ENCODE assay signal across 9 mouse cellular contexts in the genomic region with DNA sequence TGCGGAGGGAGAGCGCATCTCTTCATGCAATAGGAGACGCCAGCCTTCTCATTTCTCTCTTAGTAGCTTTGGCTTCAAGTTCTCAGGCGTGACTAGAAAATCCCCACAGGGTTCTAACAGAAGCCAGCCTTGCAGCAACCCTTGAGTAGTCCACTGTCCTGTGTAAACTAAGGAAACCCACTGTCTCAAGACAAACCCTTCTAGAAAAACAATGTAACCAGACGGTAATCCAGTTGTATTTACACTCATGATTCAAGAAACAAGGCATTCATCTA. TPM values are rescaled to one million over a fixed set of nuclear protein-coding genes. Genes with fewer than 3 reads are reported as not detected.
DNase-seq lines count a peak whose midpoint lies in the region; ATAC-seq and TF ChIP-seq lines count a peak whose summit lies in the region.
"Had no signal": no experiment of that assay in that cellular context is flagged by ENCODE, and none has a peak within 500 bp of the region (broad histone marks: within the 10 kb centered on the region; RNA-seq: fewer than 3 reads in every experiment).

No protein-coding gene starts in this region.

- ATAC-seq in hindbrain, postnatal 0 days = no peak
- ATAC-seq in hindbrain, embryonic 14.5 days (ENCODE audit: low FRiP score) = no peak
- ATAC-seq in lung, embryonic 16.5 days (ENCODE audit: low read depth) = peak; percentile 19; the same call in 1 of the 2 replicates
- ATAC-seq in activated CD4-positive, CD25-positive, alpha-beta regulatory T cell, adult 4 months = no peak
- ATAC-seq in midbrain, embryonic 15.5 days (replicated peaks) = no peak

- TF ChIP-seq CTCF in hindbrain, postnatal 0 days (IDR thresholded peaks at IDR 0.05; ENCODE audit: low read depth) = no peak
- TF ChIP-seq CTCF in bone marrow macrophage, adult 2 months (IDR thresholded peaks at IDR 0.05; ENCODE audit: low read depth, low read length) = no peak

- no peaks in the 10 kb centered on the region for H3K9me3 ChIP-seq in hindbrain, postnatal 0 days (ENCODE audit: low read length)
- no peaks in the 10 kb centered on the region for H3K9me3 ChIP-seq in hindbrain, embryonic 14.5 days (ENCODE audit: control insufficient read depth, low read length)
- H3K9me3 ChIP-seq in lung, embryonic 16.5 days (ENCODE audit: control insufficient read depth, low read length) = no peaks in the 10 kb centered on the region
- H3K9me3 ChIP-seq in midbrain, embryonic 15.5 days = no peaks in the 10 kb centered on the region

- peak overlapping the region; percentile 5 for H3K4me2 ChIP-seq in hindbrain, postnatal 0 days (ENCODE audit: low read depth, low read length)
- H3K4me2 ChIP-seq in hindbrain, embryonic 14.5 days (replicated peaks) = no peak overlapping the region
- H3K4me2 ChIP-seq in lung, embryonic 16.5 days (ENCODE audit: low read depth, low read length) = peak overlapping the region; percentile 53
- no peak overlapping the region for H3K4me2 ChIP-seq in midbrain, embryonic 15.5 days

- H3K36me3 ChIP-seq in hindbrain, postnatal 0 days (ENCODE audit: insufficient read depth, low read length) = no peaks in the 10 kb centered on the region
- H3K36me3 ChIP-seq in hindbrain, embryonic 14.5 days (replicated peaks; ENCODE audit: control insufficient read depth, insufficient read depth) = no peaks in the 10 kb centered on the region
- no peaks in the 10 kb centered on the region for H3K36me3 ChIP-seq in lung, embryonic 16.5 days (ENCODE audit: control insufficient read depth, insufficient read depth, low read length)
- H3K36me3 ChIP-seq in midbrain, embryonic 15.5 days (replicated peaks) = no peaks in the 10 kb centered on the region

- 74% methylated on average over 5 of the region's 5 CpGs for WGBS in hindbrain, postnatal 0 days
- WGBS in hindbrain, embryonic 14.5 days = 84% methylated on average over 5 of the region's 5 CpGs
- 61% methylated on average over 5 of the region's 5 CpGs for WGBS in lung, embryonic 16.5 days
- 81% methylated on average over 5 of the region's 5 CpGs for WGBS in midbrain, embryonic 15.5 days

- no peak overlapping the region for H3K4me3 ChIP-seq in hindbrain, postnatal 0 days (ENCODE audit: low read length)
- H3K4me3 ChIP-seq in hindbrain, embryonic 14.5 days (replicated peaks; ENCODE audit: low read length) = no peak overlapping the region
- H3K4me3 ChIP-seq in bone marrow macrophage, adult 2 months (ENCODE audit: insufficient read depth, low read length) = peak overlapping the region; percentile 42
- peak overlapping the region; percentile 24 for H3K4me3 ChIP-seq in lung, embryonic 16.5 days (ENCODE audit: low read length)
- H3K4me3 ChIP-seq in midbrain, embryonic 15.5 days = no peak overlapping the region

- no peak overlapping the region for H3K9ac ChIP-seq in hindbrain, postnatal 0 days (replicated peaks; ENCODE audit: low read length)
- H3K9ac ChIP-seq in hindbrain, embryonic 14.5 days = no peak overlapping the region
- 0 out of 2 replicates have a peak overlapping the region, but pooled peaks have one; percentile 12 for H3K9ac ChIP-seq in lung, embryonic 16.5 days (ENCODE audit: low read length)
- no peak overlapping the region for H3K9ac ChIP-seq in midbrain, embryonic 15.5 days

- no peaks in the 10 kb centered on the region for H3K4me1 ChIP-seq in hindbrain, postnatal 0 days (ENCODE audit: insufficient read depth, low read length)
- H3K4me1 ChIP-seq in hindbrain, embryonic 14.5 days (replicated peaks; ENCODE audit: control insufficient read depth, insufficient read depth, low read length) = no peaks in the 10 kb centered on the region
- H3K4me1 ChIP-seq in bone marrow macrophage, adult 2 months (ENCODE audit: control insufficient read depth, insufficient read depth, low read length) = peaks cover 13% of the 10 kb centered on the region
- no peaks in the 10 kb centered on the region; the same call in 1 of the 2 replicates for H3K4me1 ChIP-seq in lung, embryonic 16.5 days (replicated peaks; ENCODE audit: control insufficient read depth, insufficient read depth, low read length)
- H3K4me1 ChIP-seq in midbrain, embryonic 15.5 days = no peaks in the 10 kb centered on the region

- H3K27me3 ChIP-seq in hindbrain, postnatal 0 days (ENCODE audit: insufficient read depth, low read length) = no peaks in the 10 kb centered on the region
- H3K27me3 ChIP-seq in hindbrain, embryonic 14.5 days (ENCODE audit: control insufficient read depth, insufficient read depth, low read length) = no peaks in the 10 kb centered on the region
- H3K27me3 ChIP-seq in lung, embryonic 16.5 days (ENCODE audit: control insufficient read depth, insufficient read depth, low read depth, low read length) = no peaks in the 10 kb centered on the region
- H3K27me3 ChIP-seq in midbrain, embryonic 15.5 days (replicated peaks) = no peaks in the 10 kb centered on the region

- TF ChIP-seq POLR2A in bone marrow macrophage, adult 2 months (IDR thresholded peaks at IDR 0.05; ENCODE audit: borderline replicate concordance, low read depth, low read length) = no peak

- no peak overlapping the region for H3K27ac ChIP-seq in hindbrain, postnatal 0 days
- H3K27ac ChIP-seq in hindbrain, embryonic 14.5 days = no peak overlapping the region
- no peak overlapping the region for H3K27ac ChIP-seq in bone marrow macrophage, adult 2 months (ENCODE audit: insufficient read depth, low read depth, low read length)
- peak overlapping the region; percentile 35; the same call in 1 of the 2 replicates for H3K27ac ChIP-seq in lung, embryonic 16.5 days (ENCODE audit: low read length)
- no peak overlapping the region for H3K27ac ChIP-seq in midbrain, embryonic 15.5 days

- no peak for DNase-seq in hindbrain, postnatal 0 days (ENCODE audit: low spot score)
- DNase-seq in hindbrain, embryonic 14.5 days (ENCODE audit: low spot score) = no peak
- DNase-seq in 416B (ENCODE audit: low read depth) (peak; percentile 33), MN1 (ENCODE audit: low spot score) (no peak)
- DNase-seq: adrenal gland, postnatal 25 days had no signal

RNA-seq across cellular contexts. Expression of a gene that starts 20.5 kb away (rescaled TPM):
- total RNA-seq in hindbrain, postnatal 0 days (2014; rRNA removed) = 79.3 and 88.1 TPM in 2 replicates
- polyA plus RNA-seq in hindbrain, postnatal 0 days (2015; fragmentation: Nextera tagmentation; extraction: Ambion mirVana) = 74.2 and 74.7 TPM in 2 replicates
- polyA plus RNA-seq in hindbrain, embryonic 14.5 days (2014; fragmentation: Nextera tagmentation; extraction: Ambion mirVana) = 89.6 and 103 TPM in 2 replicates
- 46.5 and 47.2 TPM in 2 replicates for polyA plus RNA-seq in bone marrow macrophage, adult 2 months (2012; ENCODE audit: insufficient read depth, insufficient read length, missing spikeins)
- polyA plus RNA-seq in lung, embryonic 16.5 days (2015; fragmentation: Nextera tagmentation; extraction: Ambion mirVana) = 72.5 and 73.5 TPM in 2 replicates
- 10 to 100 TPM; 56.8 to 64.1 TPM for polyA plus RNA-seq in activated CD4-positive, CD25-positive, alpha-beta regulatory T cell, adult 4 months (2017; shearing (Covaris generic))
- 77.2 and 77.4 TPM in 2 replicates for polyA plus RNA-seq in midbrain, embryonic 15.5 days (2015; fragmentation: Nextera tagmentation; extraction: Ambion mirVana)

RNA-seq across cellular contexts. Expression of a gene that starts 23.3 kb away (rescaled TPM):
- total RNA-seq in hindbrain, postnatal 0 days (2014; rRNA removed) = 0.11 TPM in 1 of 2 replicates, not detected in the other
- 0.15 TPM in 1 of 2 replicates, not detected in the other for polyA plus RNA-seq in hindbrain, postnatal 0 days (2015; fragmentation: Nextera tagmentation; extraction: Ambion mirVana)
- not detected in 2 replicates for polyA plus RNA-seq in hindbrain, embryonic 14.5 days (2014; fragmentation: Nextera tagmentation; extraction: Ambion mirVana)
- 33.5 and 34.6 TPM in 2 replicates for polyA plus RNA-seq in bone marrow macrophage, adult 2 months (2012; ENCODE audit: insufficient read depth, insufficient read length, missing spikeins)
- 2.0 and 2.6 TPM in 2 replicates for polyA plus RNA-seq in lung, embryonic 16.5 days (2015; fragmentation: Nextera tagmentation; extraction: Ambion mirVana)
- under 1 TPM in 1 of 2 experiments, not detected in 1; 0.56 TPM for polyA plus RNA-seq in activated CD4-positive, CD25-positive, alpha-beta regulatory T cell, adult 4 months (2017; shearing (Covaris generic))
- polyA plus RNA-seq in midbrain, embryonic 15.5 days (2015; fragmentation: Nextera tagmentation; extraction: Ambion mirVana) = 0.06 TPM in 1 of 2 replicates, not detected in the other

RNA-seq across cellular contexts. Expression of a gene that starts 26.4 kb away (rescaled TPM):
- 3.5 and 4.7 TPM in 2 replicates for total RNA-seq in hindbrain, postnatal 0 days (2014; rRNA removed)
- 3.9 and 4.0 TPM in 2 replicates for polyA plus RNA-seq in hindbrain, postnatal 0 days (2015; fragmentation: Nextera tagmentation; extraction: Ambion mirVana)
- 3.3 and 5.2 TPM in 2 replicates for polyA plus RNA-seq in hindbrain, embryonic 14.5 days (2014; fragmentation: Nextera tagmentation; extraction: Ambion mirVana)
- not detected in 2 replicates for polyA plus RNA-seq in bone marrow macrophage, adult 2 months (2012; ENCODE audit: insufficient read depth, insufficient read length, missing spikeins)
- polyA plus RNA-seq in lung, embryonic 16.5 days (2015; fragmentation: Nextera tagmentation; extraction: Ambion mirVana) = 30.2 and 31.6 TPM in 2 replicates
- polyA plus RNA-seq in activated CD4-positive, CD25-positive, alpha-beta regulatory T cell, adult 4 months (2017; shearing (Covaris generic)) = 10 to 100 TPM; 37.8 to 53.3 TPM
- polyA plus RNA-seq in midbrain, embryonic 15.5 days (2015; fragmentation: Nextera tagmentation; extraction: Ambion mirVana) = 2.2 and 3.2 TPM in 2 replicates

Comparison
In these comparisons a context has a peak if more than half of its experiments do, and no peak if none do; other contexts are left out.
1. H3K4me2 ChIP-seq: peak in hindbrain, postnatal 0 days (single experiment) and lung, embryonic 16.5 days (single experiment); none in hindbrain, embryonic 14.5 days (single experiment) and midbrain, embryonic 15.5 days (single experiment).
2. H3K4me3 ChIP-seq: peak in bone marrow macrophage, adult 2 months (single experiment) and lung, embryonic 16.5 days (single experiment); none in hindbrain, postnatal 0 days (single experiment), hindbrain, embryonic 14.5 days (single experiment) and midbrain, embryonic 15.5 days (single experiment).